Mouse (Mus musculus) embryonic facial prominence, embryonic 13.5 days (tissue): ENCODE results near the gene Fitm1. TPM values are rescaled to one million over a fixed set of nuclear protein-coding genes. Genes with fewer than 3 reads are reported as not detected.
A peak's percentile ranks its signal among the peaks of the same experiment; 100 is the strongest.

ENCODE experiments used
- ATAC-seq: fragments of 200-750 bp; cut with Nextera tagmentation; 2 replicates; pipeline ENCODE4 v1.8.0; 2017; ENCODE audit warnings: low read depth; ENCODE audit not compliant: insufficient number of reproducible peaks, insufficient read depth, low FRiP score, low TSS enrichment
- H3K27ac ChIP-seq: fragments of 300-500 bp; sonication (generic); 2 replicates; pipeline ENCODE4 v1.5.1; 2015; ENCODE audit warnings: moderate library complexity, mild to moderate bottlenecking, inconsistent platforms
- H3K27me3 ChIP-seq: fragments of 300-500 bp; sonication (generic); 2 replicates; pipeline ENCODE4 v1.6.1; 2015; ENCODE audit warnings: mild to moderate bottlenecking, inconsistent platforms
- H3K36me3 ChIP-seq: fragments of 300-500 bp; sonication (generic); 2 replicates; pipeline ENCODE4 v1.6.1; 2015; ENCODE audit warnings: mild to moderate bottlenecking, inconsistent platforms
- H3K4me1 ChIP-seq: fragments of 300-500 bp; sonication (generic); 2 replicates; pipeline ENCODE4 v1.6.1; 2015; ENCODE audit warnings: inconsistent platforms
- H3K4me2 ChIP-seq: fragments of 300-500 bp; sonication (generic); 2 replicates; pipeline ENCODE4 v1.6.1; 2015; ENCODE audit warnings: moderate library complexity, mild to moderate bottlenecking, inconsistent platforms
- H3K4me3 ChIP-seq: fragments of 300-500 bp; sonication (generic); 2 replicates; pipeline ENCODE4 v1.5.1; 2015; ENCODE audit warnings: mild to moderate bottlenecking, inconsistent platforms
- H3K9ac ChIP-seq: fragments of 300-500 bp; sonication (generic); 2 replicates; pipeline ENCODE4 v1.6.1; 2015; ENCODE audit warnings: mild to moderate bottlenecking, inconsistent platforms
- H3K9me3 ChIP-seq: fragments of 300-500 bp; sonication (generic); 2 replicates; pipeline ENCODE4 v1.6.1; 2016; ENCODE audit warnings: inconsistent platforms
- WGBS: fragments of 180-500 bp; shearing (Covaris S2); methylation state at CpG from one replicate; pipeline ENCODE4 v1.1.7; 2015; ENCODE audit warnings: mixed read lengths; 5-methylcytosine and 5-hydroxymethylcytosine counted together
- polyA plus RNA-seq: library from polyadenylated mRNA; unstranded; fragments of >200 nt; fragmentation: Nextera tagmentation; extraction: Ambion mirVana; gene quantifications from 2 replicates; pipeline ENCODE4 v1.2.1, GENCODE M21; 2015

Gene Fitm1
- polyA plus RNA-seq, 1 experiment from 2014 or later: 5.3 TPM

DNA sequence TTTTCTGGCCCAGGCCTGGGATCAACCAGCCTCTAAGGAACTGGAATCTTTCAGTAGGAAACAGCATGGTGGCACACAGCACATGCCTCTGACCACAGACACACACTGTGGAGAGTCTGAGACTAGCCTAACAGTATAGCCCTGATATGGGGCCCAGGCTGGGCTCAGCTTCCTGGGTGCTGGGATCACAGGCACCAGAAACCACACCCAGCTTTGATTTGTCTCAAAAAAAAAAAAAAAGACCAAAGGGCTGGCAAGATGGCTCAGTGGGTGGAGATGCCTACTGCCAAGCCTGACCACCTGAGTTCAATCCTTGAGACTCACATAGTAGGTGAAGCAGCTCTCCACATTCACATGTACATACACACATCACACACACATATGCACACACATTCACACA, 20.8 kb upstream of the Fitm1 start:
- H3K27me3 ChIP-seq: no peaks in the 10 kb centered on the region
- H3K4me1 ChIP-seq: 0 out of 2 replicates have a peak, but pooled peaks cover 5% of the 10 kb centered on the region
- H3K9ac ChIP-seq: no peak overlapping the region
- ATAC-seq: no peak
- H3K27ac ChIP-seq: no peak overlapping the region
- no peak overlapping the region for H3K4me2 ChIP-seq
- no peak overlapping the region for H3K4me3 ChIP-seq
- no peaks in the 10 kb centered on the region for H3K9me3 ChIP-seq
- H3K36me3 ChIP-seq: no peaks in the 10 kb centered on the region

GRCm38 (mm10) chr14:55555788-55556187, 19.6 kb upstream of the Fitm1 start:
- H3K36me3 ChIP-seq: no peaks in the 10 kb centered on the region
- WGBS: 85% methylated on average over 3 of the region's 3 CpGs
- no peak overlapping the region for H3K27ac ChIP-seq
- 0 out of 2 replicates have a peak, but pooled peaks cover 5% of the 10 kb centered on the region for H3K4me1 ChIP-seq
- no peaks in the 10 kb centered on the region for H3K9me3 ChIP-seq
- H3K4me3 ChIP-seq: no peak overlapping the region
- no peak overlapping the region for H3K4me2 ChIP-seq
- ATAC-seq: no peak
- no peaks in the 10 kb centered on the region for H3K27me3 ChIP-seq
- no peak overlapping the region for H3K9ac ChIP-seq

GRCm38 (mm10) chr14:55557003-55557402, 18.4 kb upstream of the Fitm1 start:
- no peak overlapping the region for H3K27ac ChIP-seq
- no peak overlapping the region for H3K4me3 ChIP-seq
- H3K36me3 ChIP-seq: no peaks in the 10 kb centered on the region
- H3K27me3 ChIP-seq: no peaks in the 10 kb centered on the region
- H3K4me2 ChIP-seq: no peak overlapping the region
- no peak overlapping the region for H3K9ac ChIP-seq
- peaks cover 15% of the 10 kb centered on the region for H3K4me1 ChIP-seq
- 31% methylated on average over 5 of the region's 5 CpGs for WGBS
- ATAC-seq: no peak
- no peaks in the 10 kb centered on the region for H3K9me3 ChIP-seq

- peaks cover 18% of the 10 kb centered on the region for H3K4me1 ChIP-seq
- no peaks in the 10 kb centered on the region for H3K36me3 ChIP-seq
- H3K27me3 ChIP-seq: no peaks in the 10 kb centered on the region
- no peak overlapping the region for H3K27ac ChIP-seq
- WGBS: 91% methylated on average over 3 of the region's 3 CpGs
- H3K9ac ChIP-seq: no peak overlapping the region
- H3K4me3 ChIP-seq: no peak overlapping the region
- ATAC-seq: no peak
- H3K4me2 ChIP-seq: no peak overlapping the region
- H3K9me3 ChIP-seq: no peaks in the 10 kb centered on the region
These were observed 17.8 kb upstream of the Fitm1 start for GRCm38 (mm10) chr14:55557587-55557986.

DNA sequence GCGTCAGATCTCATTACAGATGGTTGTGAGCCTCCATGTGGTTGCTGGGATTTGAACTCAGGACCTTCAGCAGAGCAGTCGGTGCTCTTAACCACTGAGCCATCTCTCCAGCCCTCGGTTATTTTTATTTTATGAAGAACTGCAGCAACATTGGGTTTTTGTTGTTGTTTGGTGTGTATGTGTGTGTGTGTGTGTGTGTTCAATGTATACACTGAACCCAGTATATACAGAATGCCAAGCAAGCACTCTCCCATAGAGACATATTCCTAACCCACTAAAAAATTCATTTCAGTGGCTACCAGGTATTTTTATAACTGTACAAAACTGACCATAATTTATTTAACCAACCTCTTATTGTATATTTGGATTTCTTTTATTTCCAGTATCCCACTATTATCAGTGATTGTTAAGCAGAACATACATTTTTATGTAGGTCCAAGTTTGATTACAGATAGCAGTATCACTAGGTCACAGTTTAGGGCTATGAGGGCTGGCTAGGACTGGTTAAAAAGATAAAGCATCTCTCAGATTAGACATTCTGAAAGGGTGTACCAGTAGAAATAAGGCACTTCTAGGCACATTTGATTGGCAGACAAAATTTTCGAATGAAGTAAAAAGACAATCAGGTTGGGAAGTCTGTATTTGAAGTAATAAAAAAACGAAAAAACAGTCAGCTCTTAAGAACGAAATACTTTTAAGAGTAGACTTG, 16.5 kb upstream of the Fitm1 start:
- no peak for ATAC-seq
- H3K4me3 ChIP-seq: peak overlapping the region; percentile 70
- WGBS: 52% methylated on average over 6 of the region's 6 CpGs
- H3K4me2 ChIP-seq: peak overlapping the region; percentile 80
- H3K27me3 ChIP-seq: no peaks in the 10 kb centered on the region
- H3K9me3 ChIP-seq: no peaks in the 10 kb centered on the region
- peaks cover 7% of the 10 kb centered on the region for H3K36me3 ChIP-seq
- no peak overlapping the region for H3K9ac ChIP-seq
- H3K4me1 ChIP-seq: peaks cover 18% of the 10 kb centered on the region
- no peak overlapping the region for H3K27ac ChIP-seq

- Histone ChIP-seq H3K27me3 (no peaks in the 10 kb centered on the region), H3K4me3 (peak within 1 kb of the TSS; percentile 70), H3K36me3 (peaks cover 16% of the 10 kb centered on the region), H3K4me1 (peaks cover 18% of the 10 kb centered on the region), H3K9me3 (no peaks in the 10 kb centered on the region), H3K27ac (peak within 1 kb of the TSS; percentile 97), H3K9ac (peak within 1 kb of the TSS; percentile 88), H3K4me2 (peak within 1 kb of the TSS; percentile 80)
- under 1% methylated on average over 27 of the region's 27 CpGs for WGBS
- ATAC-seq: peak; percentile 61
These were observed 15.6 kb upstream of the Fitm1 start, which contains the start of gene Dcaf11 for GRCm38 (mm10) chr14:55559799-55560201. TSS of gene Dcaf11 (plus strand) at chr14:55560006.

- Histone ChIP-seq H3K9me3 (no peaks in the 10 kb centered on the region), H3K4me1 (peaks cover 18% of the 10 kb centered on the region), H3K36me3 (peaks cover 22% of the 10 kb centered on the region), H3K4me2 (peak within 1 kb of the TSS; percentile 80), H3K27me3 (no peaks in the 10 kb centered on the region), H3K9ac (peak within 1 kb of the TSS; percentile 88), H3K27ac (peak within 1 kb of the TSS; percentile 97), H3K4me3 (peak within 1 kb of the TSS; percentile 70)
- ATAC-seq: peak; percentile 95
- WGBS: under 1% methylated on average over 51 of the region's 51 CpGs
These were observed 15.0 kb upstream of the Fitm1 start, which contains the start of gene A730061H03Rik for GRCm38 (mm10) chr14:55560202-55561073. TSS of gene A730061H03Rik (minus strand) at chr14:55560406.

DNA sequence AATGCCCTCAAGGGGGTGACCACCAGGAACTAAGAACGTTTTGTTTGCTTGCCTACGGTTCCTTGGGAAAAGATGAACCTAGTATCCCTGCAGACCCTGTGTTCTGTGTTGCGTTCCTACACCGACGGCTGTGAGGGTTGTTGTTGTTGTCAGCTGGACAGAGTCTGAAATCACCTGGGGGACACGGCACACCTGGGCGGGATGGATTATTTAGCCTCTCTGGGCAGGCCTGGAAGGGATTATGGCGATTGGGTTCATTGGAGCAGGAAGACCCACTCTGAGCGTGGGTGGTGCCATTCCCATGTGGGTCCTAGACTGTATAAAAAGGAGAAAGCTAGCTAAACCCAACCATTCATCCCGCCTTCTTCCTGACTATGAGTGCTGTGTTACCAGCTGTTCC, 13.6 kb upstream of the Fitm1 start:
- Histone ChIP-seq H3K9me3 (no peaks in the 10 kb centered on the region), H3K27me3 (no peaks in the 10 kb centered on the region), H3K36me3 (peaks cover 36% of the 10 kb centered on the region), H3K4me3 (peak overlapping the region; percentile 70; the same call in 1 of the 2 replicates), H3K9ac (peak overlapping the region; percentile 75; the same call in 1 of the 2 replicates), H3K4me1 (peaks cover 17% of the 10 kb centered on the region), H3K27ac (no peak overlapping the region), H3K4me2 (peak overlapping the region; percentile 80)
- no peak for ATAC-seq
- 72% methylated on average over 10 of the region's 10 CpGs for WGBS

DNA sequence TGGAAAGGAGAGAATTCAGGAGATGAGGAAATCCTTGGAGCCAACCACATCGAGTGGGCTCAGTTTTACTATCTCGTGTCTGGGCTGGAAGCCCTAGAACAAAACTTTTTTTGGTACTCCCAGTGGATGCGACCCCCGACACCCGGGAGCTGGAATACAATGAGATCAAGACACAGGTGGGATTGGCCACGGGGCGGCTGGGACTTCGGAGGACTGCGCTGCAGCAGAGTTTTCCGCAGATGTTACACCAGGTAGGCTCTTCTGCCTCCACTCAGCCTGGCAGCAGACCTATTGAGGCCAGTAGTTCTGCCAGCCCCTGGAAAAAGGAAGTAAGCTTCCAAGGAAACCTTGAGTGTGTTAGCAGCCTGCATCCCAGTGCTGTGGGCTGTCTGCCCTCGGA, 12.2 kb upstream of the Fitm1 start:
- Histone ChIP-seq H3K4me1 (peaks cover 13% of the 10 kb centered on the region), H3K9ac (0 out of 2 replicates have a peak overlapping the region, but pooled peaks have one; percentile 1), H3K36me3 (peaks cover 50% of the 10 kb centered on the region), H3K4me2 (no peak overlapping the region), H3K9me3 (no peaks in the 10 kb centered on the region), H3K27ac (no peak overlapping the region), H3K27me3 (no peaks in the 10 kb centered on the region), H3K4me3 (no peak overlapping the region)
- 89% methylated on average over 11 of the region's 11 CpGs for WGBS
- ATAC-seq: no peak

GRCm38 (mm10) chr14:55565748-55566147, 9.7 kb upstream of the Fitm1 start:
- Histone ChIP-seq H3K4me2 (no peak overlapping the region), H3K4me1 (peaks cover 13% of the 10 kb centered on the region), H3K9me3 (no peaks in the 10 kb centered on the region), H3K27me3 (no peaks in the 10 kb centered on the region), H3K27ac (no peak overlapping the region), H3K36me3 (peaks cover 68% of the 10 kb centered on the region), H3K9ac (no peak overlapping the region), H3K4me3 (no peak overlapping the region)
- WGBS: 88% methylated on average over 3 of the region's 3 CpGs
- ATAC-seq: no peak

- no peak overlapping the region for H3K4me2 ChIP-seq
- H3K27me3 ChIP-seq: no peaks in the 10 kb centered on the region
- ATAC-seq: no peak
- no peak overlapping the region for H3K9ac ChIP-seq
- no peak overlapping the region for H3K27ac ChIP-seq
- H3K36me3 ChIP-seq: peaks cover 71% of the 10 kb centered on the region
- 95% methylated on average over 3 of the region's 3 CpGs for WGBS
- no peak overlapping the region for H3K4me3 ChIP-seq
- no peaks in the 10 kb centered on the region for H3K9me3 ChIP-seq
- no peaks in the 10 kb centered on the region for H3K4me1 ChIP-seq
These were observed 7.9 kb upstream of the Fitm1 start for GRCm38 (mm10) chr14:55567496-55567895.
